Mouse (Mus musculus) myocyte (in vitro differentiated cells): Measurements from ENCODE around the gene Zfp78. TPM values are rescaled to one million over a fixed set of nuclear protein-coding genes. Genes with fewer than 3 reads are reported as not detected.
A peak's percentile ranks its signal among the peaks of the same experiment; 100 is the strongest.

Source experiments
- H3K27me3 ChIP-seq: one replicate; pipeline ENCODE4 v1.6.1; 2011; ENCODE audit not compliant: control insufficient read depth, insufficient read depth, insufficient read length
- H3K36me3 ChIP-seq: one replicate; pipeline ENCODE4 v1.6.1; 2011; ENCODE audit not compliant: control insufficient read depth, insufficient read depth
- H3K4me2 ChIP-seq: one replicate; pipeline ENCODE4 v1.6.1; 2011; ENCODE audit warnings: low read depth, control low read depth
- H3K4me3 ChIP-seq: one replicate; pipeline ENCODE4 v1.5.1; 2011; ENCODE audit warnings: mild to moderate bottlenecking, control low read depth, moderate library complexity
- H3K79me2 ChIP-seq: one replicate; pipeline ENCODE4 v1.6.1; 2011; ENCODE audit not compliant: control insufficient read depth, insufficient read depth
- H3ac ChIP-seq: one replicate; pipeline ENCODE4 v1.6.1; 2011; ENCODE audit not compliant: control insufficient read depth, insufficient read length
- CEBPB ChIP-seq: IDR thresholded peaks from 2 replicates; pipeline ENCODE4 v1.6.1; 2011; ENCODE audit warnings: mild to moderate bottlenecking, moderate library complexity; ENCODE audit not compliant: poor library complexity, insufficient read depth, severe bottlenecking
- E2F4 ChIP-seq: IDR thresholded peaks from one replicate; pipeline ENCODE4 v1.6.1; 2011; ENCODE audit warnings: mild to moderate bottlenecking, control low read depth, moderate library complexity; ENCODE audit not compliant: insufficient read depth
- MAX ChIP-seq: IDR thresholded peaks from one replicate; pipeline ENCODE4 v1.6.1; 2011; ENCODE audit warnings: low read depth, mild to moderate bottlenecking, control low read depth
- MYOD1 ChIP-seq, 3 experiments: IDR thresholded peaks; one replicate each; pipeline ENCODE4 v1.6.1; 2011; ENCODE audit warnings: control low read depth in 2 of 3, low read depth in 2 of 3, mild to moderate bottlenecking in 2 of 3, moderate library complexity in 1 of 3; ENCODE audit not compliant: insufficient read length in 2 of 3, control insufficient read depth in 1 of 3
- MYOG ChIP-seq, 3 experiments: IDR thresholded peaks; one replicate each; pipeline ENCODE4 v1.6.1; 2011; ENCODE audit warnings: control low read depth in 2 of 3, low read depth in 2 of 3, mild to moderate bottlenecking in 2 of 3; ENCODE audit not compliant: insufficient read length in 2 of 3, control insufficient read depth in 1 of 3, insufficient read depth in 1 of 3
- POLR2A ChIP-seq: IDR thresholded peaks from one replicate; pipeline ENCODE4 v1.6.1; 2011; ENCODE audit warnings: low read depth, mild to moderate bottlenecking, control low read depth, moderate library complexity; ENCODE audit not compliant: insufficient read length
- POLR2AphosphoS2 ChIP-seq: IDR thresholded peaks from one replicate; pipeline ENCODE4 v1.6.1; 2011; ENCODE audit warnings: low read depth, control low read depth; ENCODE audit not compliant: insufficient read length
- REST ChIP-seq: IDR thresholded peaks from one replicate; pipeline ENCODE4 v1.6.1; 2011; ENCODE audit warnings: mild to moderate bottlenecking, control low read depth, moderate library complexity; ENCODE audit not compliant: insufficient read depth, insufficient read length
- SRF ChIP-seq: IDR thresholded peaks from one replicate; pipeline ENCODE4 v1.6.1; 2011; ENCODE audit warnings: low read depth; ENCODE audit not compliant: control insufficient read depth, insufficient read length
- TCF12 ChIP-seq: IDR thresholded peaks from one replicate; pipeline ENCODE4 v1.6.1; 2011; ENCODE audit warnings: mild to moderate bottlenecking, control low read depth; ENCODE audit not compliant: poor library complexity, insufficient read depth, severe bottlenecking
- TCF3 ChIP-seq: IDR thresholded peaks from one replicate; pipeline ENCODE4 v1.6.1; 2011; ENCODE audit warnings: low read depth, control low read depth; ENCODE audit not compliant: insufficient read length
- USF1 ChIP-seq: IDR thresholded peaks from one replicate; pipeline ENCODE4 v1.6.1; 2011; ENCODE audit warnings: low read depth, mild to moderate bottlenecking, control low read depth, moderate library complexity
- polyA plus RNA-seq: library from polyadenylated mRNA; unstranded; fragments of >200 nt; fragmentation: generic; extraction: Trizol; gene quantifications from one replicate; pipeline ENCODE4 v1.2.1, GENCODE M21; 2012; ENCODE audit warnings: missing spikeins

The Zfp78 gene
- polyA plus RNA-seq, result 0.46 TPM

DNA sequence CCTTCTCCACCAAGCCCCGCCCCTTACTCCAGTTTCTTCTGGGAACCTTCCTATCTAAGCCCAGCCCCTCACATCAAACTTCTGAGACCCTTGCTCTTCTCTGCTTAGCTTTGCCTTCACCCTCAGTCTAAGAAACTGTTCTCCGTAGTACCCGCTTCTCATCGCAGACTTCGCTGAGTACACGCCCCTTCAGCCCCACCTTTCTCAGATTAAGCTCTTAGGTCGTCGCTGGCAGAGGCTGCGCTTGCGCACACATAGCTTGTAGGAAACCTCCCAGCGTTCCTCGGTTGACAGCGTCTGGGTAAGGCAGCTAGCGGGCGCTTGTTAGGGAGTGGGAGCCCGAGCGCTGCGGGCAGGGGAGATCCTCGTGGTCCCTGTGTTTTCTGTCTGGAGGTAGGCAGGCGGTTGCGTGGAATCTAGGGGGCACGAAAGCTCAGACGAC is at the start of gene Zfp78:
Gene Zfp78 (plus strand): TSS at position 234 of the 442 bp plus-strand sequence.
- TF ChIP-seq POLR2A (peak; percentile 77), POLR2AphosphoS2 (peak; percentile 56), USF1 (no peak)
- Histone ChIP-seq H3K36me3 (no peaks in the 10 kb centered on the region), H3K27me3 (no peaks in the 10 kb centered on the region), H3K4me2 (peak within 1 kb of the TSS; percentile 97), H3K79me2 (no peaks in the 10 kb centered on the region), H3K4me3 (peak within 1 kb of the TSS; percentile 48), H3ac (peak within 1 kb of the TSS; percentile 14)

DNA sequence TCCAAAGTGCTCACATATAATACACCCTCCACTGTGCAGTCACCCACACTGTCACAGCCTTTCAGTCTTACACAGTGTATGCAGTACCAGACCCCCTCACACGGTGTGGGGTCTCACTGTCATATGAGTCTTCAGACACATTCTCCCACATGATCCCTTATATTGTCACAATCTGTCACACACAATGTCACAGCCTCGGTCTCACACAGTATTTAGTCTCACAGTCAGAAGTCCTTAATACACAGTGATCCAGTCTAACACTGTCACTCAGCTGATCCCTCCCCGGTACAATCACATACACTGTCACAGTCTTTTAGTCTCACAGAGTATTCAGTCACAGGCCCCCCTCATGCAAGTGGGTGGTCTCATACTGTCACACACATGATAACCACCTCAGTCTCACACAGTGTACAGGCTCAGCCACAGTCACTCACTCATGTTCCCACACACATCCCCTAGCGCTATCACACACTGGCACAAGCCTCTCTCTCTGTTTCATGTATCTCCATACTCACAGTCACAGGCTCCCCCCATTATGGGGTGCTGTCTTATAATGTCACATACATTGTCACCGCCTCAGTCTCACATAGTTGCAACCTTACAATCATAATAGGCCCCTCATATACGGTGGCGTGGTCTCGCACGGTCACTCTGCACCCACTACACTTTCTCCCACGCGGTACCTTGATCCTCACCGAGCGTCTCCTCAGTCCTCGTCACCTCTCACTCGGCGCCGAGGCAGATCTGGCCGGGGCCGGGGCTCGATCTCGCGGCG is 32.4 kb upstream of the Zfp78 start:
- Histone ChIP-seq H3K4me2 (peak overlapping the region; percentile 18), H3K4me3 (peak overlapping the region; percentile 24), H3K79me2 (no peaks in the 10 kb centered on the region), H3K27me3 (no peaks in the 10 kb centered on the region), H3ac (no peak overlapping the region), H3K36me3 (no peaks in the 10 kb centered on the region)
- TF ChIP-seq CEBPB (no peak), E2F4 (no peak), USF1 (no peak), REST (no peak), TCF3 (no peak), MYOD1 (IDR thresholded peaks at IDR 0.05; ENCODE audit: control insufficient read depth in 1 of 3, insufficient read length in 2 of 3, low read depth in 2 of 3) (no peak), TCF12 (no peak), POLR2A (no peak), POLR2AphosphoS2 (no peak), MAX (no peak), MYOG (IDR thresholded peaks at IDR 0.05; ENCODE audit: control insufficient read depth in 1 of 3, insufficient read depth in 1 of 3, insufficient read length in 2 of 3, low read depth in 2 of 3) (no peak), SRF (no peak)

DNA sequence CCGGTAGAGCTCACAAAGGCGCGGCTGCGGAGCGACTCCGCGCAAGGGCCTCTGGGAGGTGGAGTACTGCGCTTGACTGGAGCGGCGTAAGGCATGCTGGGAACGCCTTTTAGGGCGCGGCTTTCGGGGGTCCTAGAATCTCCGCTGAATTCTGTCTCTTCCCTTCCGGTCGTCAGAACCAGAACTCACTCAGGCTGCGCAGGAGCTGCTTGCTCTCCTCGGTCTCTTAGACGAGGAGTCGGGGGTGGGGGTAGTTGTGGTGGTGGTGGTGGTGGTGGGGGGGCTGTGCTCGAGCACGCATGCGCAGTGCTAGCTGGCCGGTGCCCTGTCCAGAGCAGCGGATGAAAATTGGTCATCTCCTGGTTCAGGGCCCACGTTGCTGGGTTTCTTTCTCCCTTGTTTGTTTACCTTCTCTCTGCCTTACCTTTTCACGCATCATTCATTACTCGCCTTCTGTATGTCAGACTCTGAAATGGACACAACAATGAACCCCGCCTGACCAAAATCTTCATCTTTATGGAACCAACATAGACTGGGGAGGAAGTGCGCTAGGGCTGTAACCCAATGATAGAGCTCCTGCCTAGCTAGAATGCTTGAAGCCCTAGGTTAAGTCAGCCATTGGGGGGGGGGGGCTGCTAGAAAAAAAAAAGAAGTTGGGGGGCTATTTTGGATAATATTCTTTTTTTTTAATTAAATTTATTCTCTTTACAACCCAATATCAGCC is 31.7 kb upstream of the Zfp78 start, which contains the start of gene Zfp583:
Gene Zfp583 (minus strand): TSS at position 53 of the 724 bp plus-strand sequence.
- Histone ChIP-seq H3K4me3 (peak within 1 kb of the TSS; percentile 24), H3K79me2 (no peaks in the 10 kb centered on the region)

DNA sequence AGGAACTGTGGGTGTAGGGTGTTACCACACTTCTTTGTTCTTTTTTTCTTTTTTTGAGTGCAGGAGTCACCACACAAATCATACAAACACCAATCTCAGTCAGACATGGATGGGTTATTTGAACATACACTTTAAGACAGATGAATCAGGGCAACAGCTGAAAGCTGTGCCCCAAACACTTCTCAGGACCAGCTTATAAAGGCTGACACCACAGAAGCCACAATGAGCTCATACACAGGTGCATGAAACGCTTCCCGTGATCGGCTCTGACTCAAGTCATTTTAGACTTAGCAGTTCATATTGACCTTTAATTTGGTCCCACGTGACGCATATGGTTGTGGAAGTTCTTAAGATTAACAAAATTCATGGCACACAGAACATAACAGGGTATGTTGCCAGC is 23.2 kb upstream of the Zfp78 start:
- no peaks in the 10 kb centered on the region for H3K36me3 ChIP-seq
- no peaks in the 10 kb centered on the region for H3K27me3 ChIP-seq
- H3K79me2 ChIP-seq, result no peaks in the 10 kb centered on the region
- no peak overlapping the region for H3K4me3 ChIP-seq
- TF ChIP-seq SRF (no peak), TCF12 (peak; percentile 37), POLR2AphosphoS2 (no peak), MYOG (IDR thresholded peaks at IDR 0.05; ENCODE audit: control insufficient read depth in 1 of 3, insufficient read depth in 1 of 3, insufficient read length in 2 of 3, low read depth in 2 of 3) (peak in 2 of 3 experiments; percentile 66 to 74), USF1 (peak; percentile 78), CEBPB (no peak), POLR2A (no peak), E2F4 (no peak), MYOD1 (IDR thresholded peaks at IDR 0.05; ENCODE audit: control insufficient read depth in 1 of 3, insufficient read length in 2 of 3, low read depth in 2 of 3) (peak; percentile 71 to 87 (median 77)), REST (no peak), TCF3 (no peak), MAX (no peak)
- no peak overlapping the region for H3ac ChIP-seq
- H3K4me2 ChIP-seq, result peak overlapping the region; percentile 10

More for the DNA sequence above, 31.7 kb upstream of the Zfp78 start, which contains the start of gene Zfp583:
- Histone ChIP-seq H3K4me2 (peak within 1 kb of the TSS; percentile 18), H3K27me3 (no peaks in the 10 kb centered on the region), H3ac (no peak within 1 kb of the TSS), H3K36me3 (no peaks in the 10 kb centered on the region)
- TF ChIP-seq POLR2AphosphoS2, result no peak
